Mouse (Mus musculus): Measurements from ENCODE around the gene 4930550C14Rik.

DNA sequence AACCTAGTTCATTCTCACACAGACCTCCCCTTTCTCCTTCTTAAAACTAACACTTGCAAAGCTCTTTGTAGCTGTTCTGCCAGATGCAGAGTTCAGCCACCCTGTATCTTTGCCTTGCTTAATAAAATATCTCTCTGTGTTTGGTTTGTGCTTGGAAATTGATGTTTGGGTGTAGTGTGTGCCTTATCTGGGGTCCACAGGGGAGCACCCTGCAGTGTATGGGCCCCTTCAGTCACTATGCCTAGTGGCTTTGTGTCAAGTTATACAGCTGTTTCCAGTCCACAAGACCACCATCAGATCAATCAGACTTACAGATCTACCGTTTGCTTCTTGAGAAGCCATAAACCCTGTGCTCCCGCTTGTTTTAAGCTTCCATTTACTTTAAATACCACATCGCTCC is 7.3 kb downstream of the 4930550C14Rik start:
- TF ChIP-seq CTCF (IDR thresholded peaks at IDR 0.05; ENCODE audit: extremely low read depth, insufficient read depth, insufficient read length, insufficient replicate concordance) (no peak), POLR2A (IDR thresholded peaks at IDR 0.05; ENCODE audit: low read depth, low read length) (no peak)
